Mouse (Mus musculus): ENCODE data around the gene Taar4. TPM values are rescaled to one million over a fixed set of nuclear protein-coding genes. Genes with fewer than 3 reads are reported as not detected.

Taar4 gene
- not detected in 2 replicates for polyA plus RNA-seq (2015; fragmentation: Nextera tagmentation; extraction: Ambion mirVana)

DNA sequence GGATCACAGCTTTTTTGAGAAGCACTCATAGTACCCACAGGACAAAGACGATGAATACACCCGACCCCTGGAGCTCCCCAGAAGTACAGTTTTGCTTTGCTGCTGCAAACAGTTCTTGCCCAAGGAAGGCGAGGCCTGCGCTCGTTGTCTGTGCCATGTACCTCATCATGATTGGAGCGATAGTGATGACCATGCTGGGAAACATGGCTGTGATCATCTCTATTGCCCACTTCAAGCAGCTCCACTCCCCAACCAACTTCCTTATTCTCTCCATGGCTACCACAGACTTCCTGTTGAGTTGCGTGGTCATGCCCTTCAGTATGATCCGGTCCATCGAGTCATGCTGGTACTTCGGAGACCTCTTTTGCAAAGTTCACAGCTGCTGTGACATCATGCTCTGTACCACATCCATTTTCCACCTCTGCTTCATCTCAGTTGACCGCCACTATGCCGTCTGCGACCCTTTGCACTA, at the start of gene Taar4:
Taar4 (plus strand) TSS at position 51 of the 472 bp plus-strand sequence.
- H3K4me3 ChIP-seq (replicated peaks; ENCODE audit: low read depth, low read length): no peak within 1 kb of the TSS

DNA sequence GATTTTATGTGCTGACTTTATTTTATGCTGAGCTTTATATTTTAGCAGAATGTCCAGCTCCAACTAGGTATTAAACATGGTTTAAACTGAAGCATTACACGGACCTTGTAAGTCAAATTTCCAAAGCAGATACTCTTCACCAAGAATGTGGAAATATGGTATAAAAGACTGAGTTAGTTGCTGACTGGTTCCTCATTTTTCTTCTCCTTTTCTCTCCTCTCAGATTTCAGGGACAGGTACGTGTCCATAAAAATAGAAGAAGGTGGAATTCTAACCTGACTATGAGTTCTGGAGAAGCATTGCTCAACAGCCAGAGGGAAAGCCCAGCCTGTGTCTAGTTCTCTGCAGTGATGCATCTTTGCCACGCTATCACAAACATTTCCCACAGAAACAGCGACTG, 40.2 kb upstream of the Taar4 start, which contains the start of gene Taar1:
Taar1 (plus strand) TSS at position 301 of the 400 bp plus-strand sequence.
- Histone ChIP-seq H3K4me2 (ENCODE audit: low read length) (no peak within 1 kb of the TSS), H3K9ac (ENCODE audit: low read depth, low read length) (no peak within 1 kb of the TSS), H3K4me1 (replicated peaks; ENCODE audit: insufficient read depth, low read length) (no peaks in the 10 kb centered on the region), H3K9me3 (replicated peaks; ENCODE audit: low read length) (no peaks in the 10 kb centered on the region), H3K36me3 (ENCODE audit: insufficient read depth, low read length) (no peaks in the 10 kb centered on the region), H3K27ac (no peak within 1 kb of the TSS), H3K4me3 (replicated peaks; ENCODE audit: low read depth, low read length) (no peak within 1 kb of the TSS), H3K27me3 (ENCODE audit: insufficient read depth, low read length) (no peaks in the 10 kb centered on the region)
- no peak for TF ChIP-seq CTCF (IDR thresholded peaks at IDR 0.05; ENCODE audit: low read depth)
- DNase-seq (ENCODE audit: low spot score) (no peak), ATAC-seq (replicated peaks; ENCODE audit: low FRiP score, low read depth) (no peak)
- WGBS: 90% methylated on average over 4 of the region's 4 CpGs

More for the DNA sequence above, at the start of gene Taar4:
- no peak within 1 kb of the TSS for H3K9ac ChIP-seq (ENCODE audit: low read depth, low read length)
- DNase-seq (ENCODE audit: low spot score) (no peak), ATAC-seq (replicated peaks; ENCODE audit: low FRiP score, low read depth) (no peak)
- H3K4me1 ChIP-seq (replicated peaks; ENCODE audit: insufficient read depth, low read length): no peaks in the 10 kb centered on the region
- no peaks in the 10 kb centered on the region for H3K9me3 ChIP-seq (replicated peaks; ENCODE audit: low read length)
- 92% methylated on average over 13 of the region's 13 CpGs for WGBS
- TF ChIP-seq CTCF (IDR thresholded peaks at IDR 0.05; ENCODE audit: low read depth): no peak
- H3K4me2 ChIP-seq (ENCODE audit: low read length): no peak within 1 kb of the TSS
- no peak within 1 kb of the TSS for H3K27ac ChIP-seq
- no peaks in the 10 kb centered on the region for H3K36me3 ChIP-seq (ENCODE audit: insufficient read depth, low read length)
- no peaks in the 10 kb centered on the region for H3K27me3 ChIP-seq (ENCODE audit: insufficient read depth, low read length)

DNA sequence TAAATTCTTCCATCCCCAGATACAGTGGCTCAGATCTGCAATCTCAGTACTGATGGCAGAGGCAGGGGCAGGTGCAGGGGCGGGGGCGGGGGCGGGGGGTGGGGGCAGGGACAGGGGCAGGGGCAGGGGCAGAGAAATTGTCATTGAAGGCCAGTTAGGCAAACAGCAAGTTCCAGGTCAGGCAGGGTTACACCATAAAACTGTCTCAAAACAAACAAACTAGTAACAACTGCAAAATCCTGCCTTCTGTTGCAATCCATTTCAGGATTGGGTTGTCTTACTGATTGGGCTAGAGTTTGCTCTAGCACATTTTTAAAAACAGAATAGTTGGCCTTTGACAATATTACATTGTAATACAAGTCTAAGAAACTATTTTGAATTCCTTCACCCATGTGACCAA, 37.8 kb upstream of the Taar4 start:
- no peak overlapping the region for H3K9ac ChIP-seq (ENCODE audit: low read depth, low read length)
- H3K27me3 ChIP-seq (ENCODE audit: insufficient read depth, low read length): no peaks in the 10 kb centered on the region
- H3K4me3 ChIP-seq (replicated peaks; ENCODE audit: low read depth, low read length): no peak overlapping the region
- H3K27ac ChIP-seq: no peak overlapping the region
- no peaks in the 10 kb centered on the region for H3K36me3 ChIP-seq (ENCODE audit: insufficient read depth, low read length)
- 50% methylated on average over 3 of the region's 3 CpGs for WGBS
- DNase-seq (ENCODE audit: low spot score): no peak
- ATAC-seq (replicated peaks; ENCODE audit: low FRiP score, low read depth): no peak
- no peak for TF ChIP-seq CTCF (IDR thresholded peaks at IDR 0.05; ENCODE audit: low read depth)
- no peaks in the 10 kb centered on the region for H3K9me3 ChIP-seq (replicated peaks; ENCODE audit: low read length)
- H3K4me1 ChIP-seq (replicated peaks; ENCODE audit: insufficient read depth, low read length): no peaks in the 10 kb centered on the region
- H3K4me2 ChIP-seq (ENCODE audit: low read length): no peak overlapping the region

DNA sequence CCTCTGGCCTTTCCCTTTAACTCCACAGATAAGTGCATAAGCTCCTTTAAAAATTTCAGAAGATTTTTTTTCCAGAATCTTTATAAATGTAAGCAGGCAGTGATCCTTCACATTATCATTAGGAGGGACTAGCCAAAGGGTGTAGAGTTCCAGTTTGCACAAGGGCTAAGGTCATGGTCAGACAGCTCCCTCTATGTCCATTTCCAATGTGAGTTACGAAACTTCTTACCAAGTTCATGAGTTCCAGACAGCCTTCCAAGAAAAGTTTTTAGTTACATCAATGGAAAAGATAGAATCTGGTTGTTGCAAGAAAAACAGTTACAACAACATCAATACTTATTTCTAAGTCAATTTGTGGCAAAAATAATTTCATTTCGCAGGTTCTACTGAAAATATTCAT, 36.4 kb upstream of the Taar4 start:
- Histone ChIP-seq H3K4me1 (replicated peaks; ENCODE audit: insufficient read depth, low read length) (no peaks in the 10 kb centered on the region), H3K4me2 (ENCODE audit: low read length) (no peak overlapping the region), H3K9ac (ENCODE audit: low read depth, low read length) (no peak overlapping the region), H3K27ac (no peak overlapping the region), H3K36me3 (ENCODE audit: insufficient read depth, low read length) (no peaks in the 10 kb centered on the region), H3K9me3 (replicated peaks; ENCODE audit: low read length) (no peaks in the 10 kb centered on the region), H3K4me3 (replicated peaks; ENCODE audit: low read depth, low read length) (no peak overlapping the region), H3K27me3 (ENCODE audit: insufficient read depth, low read length) (no peaks in the 10 kb centered on the region)
- DNase-seq (ENCODE audit: low spot score) (no peak), ATAC-seq (replicated peaks; ENCODE audit: low FRiP score, low read depth) (no peak)
- TF ChIP-seq CTCF (IDR thresholded peaks at IDR 0.05; ENCODE audit: low read depth): no peak
- whole genome bisulfite sequencing: 83% methylated on average over 2 of the region's 2 CpGs

DNA sequence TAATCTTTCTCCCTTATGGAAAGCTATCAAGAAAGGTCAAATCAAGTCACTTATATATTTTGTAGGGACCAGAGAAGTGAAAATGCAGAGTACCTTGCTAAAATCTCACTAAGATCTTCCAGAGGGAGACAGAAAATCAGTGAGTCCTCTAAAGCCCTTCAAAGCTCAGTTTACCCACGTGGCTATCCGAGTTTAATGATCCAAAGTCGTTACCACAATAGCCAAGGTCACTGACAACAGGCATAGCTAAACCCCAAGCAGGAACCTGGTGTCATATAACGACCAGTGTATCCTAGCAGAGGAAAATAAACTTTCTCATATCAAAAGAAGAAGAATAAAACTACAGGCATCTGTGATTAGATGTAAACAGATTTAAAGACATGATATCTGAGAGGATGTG, 22.7 kb upstream of the Taar4 start:
- TF ChIP-seq CTCF (IDR thresholded peaks at IDR 0.05; ENCODE audit: low read depth): no peak
- DNase-seq (ENCODE audit: low spot score): no peak
- H3K4me3 ChIP-seq (replicated peaks; ENCODE audit: low read depth, low read length): no peak overlapping the region
- H3K9me3 ChIP-seq (replicated peaks; ENCODE audit: low read length): no peaks in the 10 kb centered on the region
- no peak overlapping the region for H3K9ac ChIP-seq (ENCODE audit: low read depth, low read length)
- no peak for ATAC-seq (replicated peaks; ENCODE audit: low FRiP score, low read depth)
- H3K27ac ChIP-seq: no peak overlapping the region
- no peak overlapping the region for H3K4me2 ChIP-seq (ENCODE audit: low read length)
- H3K36me3 ChIP-seq (ENCODE audit: insufficient read depth, low read length): no peaks in the 10 kb centered on the region
- H3K4me1 ChIP-seq (replicated peaks; ENCODE audit: insufficient read depth, low read length): no peaks in the 10 kb centered on the region
- H3K27me3 ChIP-seq (ENCODE audit: insufficient read depth, low read length): no peaks in the 10 kb centered on the region
- 7% methylated on average over 4 of the region's 4 CpGs for WGBS

DNA sequence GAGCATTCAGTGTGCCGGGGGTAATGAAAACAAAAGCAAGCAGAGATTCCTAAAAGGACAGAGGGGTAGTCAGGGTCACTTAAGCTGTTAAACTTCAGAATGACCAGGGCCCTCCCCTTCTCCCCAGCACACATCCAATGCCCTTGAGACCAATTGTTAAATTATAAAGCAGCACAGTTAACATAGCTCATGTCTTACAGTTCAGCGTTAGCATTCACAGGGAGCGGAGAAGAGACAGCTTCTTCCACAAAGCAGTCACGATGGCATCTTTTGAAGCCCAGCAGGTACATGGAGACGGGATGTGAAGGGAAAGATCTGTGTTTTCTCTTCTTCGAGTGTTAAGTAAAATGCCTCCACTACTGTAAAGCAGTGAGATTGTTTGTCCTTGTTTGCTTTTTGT, 22.0 kb upstream of the Taar4 start, which contains the start of gene Taar2:
Taar2 (plus strand) TSS at position 261 of the 400 bp plus-strand sequence.
- H3K27me3 ChIP-seq (ENCODE audit: insufficient read depth, low read length): no peaks in the 10 kb centered on the region
- no peak for TF ChIP-seq CTCF (IDR thresholded peaks at IDR 0.05; ENCODE audit: low read depth)
- no peak for DNase-seq (ENCODE audit: low spot score)
- H3K9me3 ChIP-seq (replicated peaks; ENCODE audit: low read length): no peaks in the 10 kb centered on the region
- WGBS: 31% methylated on average over 6 of the region's 6 CpGs
- H3K27ac ChIP-seq: no peak within 1 kb of the TSS
- H3K4me2 ChIP-seq (ENCODE audit: low read length): peak within 1 kb of the TSS; percentile 8; the same call in 1 of the 2 replicates
- H3K9ac ChIP-seq (ENCODE audit: low read depth, low read length): no peak within 1 kb of the TSS
- no peak for ATAC-seq (replicated peaks; ENCODE audit: low FRiP score, low read depth)
- H3K36me3 ChIP-seq (ENCODE audit: insufficient read depth, low read length): no peaks in the 10 kb centered on the region
- no peaks in the 10 kb centered on the region for H3K4me1 ChIP-seq (replicated peaks; ENCODE audit: insufficient read depth, low read length)
- H3K4me3 ChIP-seq (replicated peaks; ENCODE audit: low read depth, low read length): no peak within 1 kb of the TSS

DNA sequence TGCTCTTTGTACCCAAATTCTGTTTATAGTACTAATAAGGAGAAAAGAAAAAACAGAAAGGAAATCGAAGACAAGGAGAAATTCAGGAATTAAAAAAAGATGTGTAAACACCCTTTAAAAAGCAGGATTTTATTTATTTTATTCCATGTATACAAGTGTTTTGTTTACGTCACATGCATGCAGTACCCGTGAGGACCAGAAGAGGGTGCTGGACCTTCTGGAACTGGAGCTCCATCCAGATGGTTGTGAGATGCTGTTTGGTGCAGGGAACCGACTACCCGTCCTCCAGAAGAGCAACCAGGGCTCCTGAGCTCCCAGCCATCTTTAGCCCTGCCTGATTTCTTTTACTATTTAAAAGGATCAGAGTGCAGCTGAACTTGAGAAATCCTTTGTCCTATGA, 17.8 kb upstream of the Taar4 start:
- no peaks in the 10 kb centered on the region for H3K27me3 ChIP-seq (ENCODE audit: insufficient read depth, low read length)
- no peaks in the 10 kb centered on the region for H3K9me3 ChIP-seq (replicated peaks; ENCODE audit: low read length)
- H3K4me1 ChIP-seq (replicated peaks; ENCODE audit: insufficient read depth, low read length): no peaks in the 10 kb centered on the region
- no peaks in the 10 kb centered on the region for H3K36me3 ChIP-seq (ENCODE audit: insufficient read depth, low read length)
- peak; percentile 48 for TF ChIP-seq CTCF (IDR thresholded peaks at IDR 0.05; ENCODE audit: low read depth)
- no peak overlapping the region for H3K9ac ChIP-seq (ENCODE audit: low read depth, low read length)
- H3K27ac ChIP-seq: no peak overlapping the region
- DNase-seq (ENCODE audit: low spot score) (no peak), ATAC-seq (replicated peaks; ENCODE audit: low FRiP score, low read depth) (no peak)
- no peak overlapping the region for H3K4me2 ChIP-seq (ENCODE audit: low read length)
- no peak overlapping the region for H3K4me3 ChIP-seq (replicated peaks; ENCODE audit: low read depth, low read length)
- WGBS: 84% methylated on average over 5 of the region's 5 CpGs
